Mouse (Mus musculus) colon, adult 2 months (tissue): ENCODE results near the gene Olfr1191-ps1. TPM values are rescaled to one million over a fixed set of nuclear protein-coding genes. Genes with fewer than 3 reads are reported as not detected.

Source experiments
- polyA plus RNA-seq: library from polyadenylated mRNA; depleted of rRNA; stranded (reverse); fragments of >200 nt; gene quantifications from 2 replicates; pipeline ENCODE4 v1.2.3, GENCODE M21; 2012; rRNA removed

Gene Olfr1191-ps1
- polyA plus RNA-seq = not detected in 2 replicates

DNA sequence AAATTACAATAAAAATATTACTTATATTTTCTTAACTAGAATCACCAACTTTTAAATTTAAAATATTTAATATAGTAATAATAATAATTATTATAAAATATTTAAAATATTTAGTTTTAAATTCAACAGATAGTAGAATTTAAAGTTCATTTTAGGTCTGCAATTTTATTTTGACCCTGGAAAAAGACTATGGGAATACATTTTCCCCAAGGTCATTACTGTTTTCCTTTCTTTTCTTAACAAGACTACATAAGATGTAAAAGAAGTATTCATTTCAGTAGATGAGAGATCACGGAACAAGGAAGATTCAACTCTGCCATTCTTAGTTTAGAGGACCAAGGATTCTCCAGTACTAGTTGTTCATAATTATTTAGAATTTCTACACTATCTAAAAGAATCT lies at the start of gene Olfr1191-ps1:
Gene Olfr1191-ps1, plus strand, starts transcription at position 301 of the 400 bp plus-strand sequence.

GRCm38 (mm10) chr2:88648209-88648608 lies 7.9 kb downstream of the Olfr1191-ps1 start, which contains the start of gene Olfr1192-ps1:
TSS of gene Olfr1192-ps1 (plus strand) at chr2:88648509.

DNA sequence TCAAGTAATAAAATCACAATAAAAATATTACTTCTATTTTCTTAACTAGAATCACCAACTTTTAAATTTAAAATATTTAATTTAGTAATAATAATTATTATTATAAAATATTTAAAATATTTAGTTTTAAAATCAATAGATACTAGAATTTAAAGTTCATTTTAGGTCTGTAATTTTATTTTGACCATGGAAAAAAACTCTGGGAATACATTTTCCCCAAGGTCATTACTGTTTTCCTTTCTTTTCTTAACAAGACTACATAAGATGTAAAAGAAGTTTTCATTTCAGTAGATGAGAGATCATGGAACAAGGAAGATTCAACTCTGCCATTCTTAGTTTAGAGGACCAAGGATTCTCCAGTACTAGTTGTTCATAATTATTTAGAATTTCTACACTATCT lies 35.0 kb downstream of the Olfr1191-ps1 start, which contains the start of gene Olfr1193:
Gene Olfr1193, plus strand, starts transcription at position 301 of the 400 bp plus-strand sequence.

GRCm38 (mm10) chr2:88689087-88689486 lies 48.7 kb downstream of the Olfr1191-ps1 start, which contains the start of gene Olfr1195:
TSS of gene Olfr1195 (minus strand) at chr2:88689187.

Other genes starting within 250 kb of the Olfr1191-ps1 start
- not detected in 2 replicates for gene Olfr1179, start 234.1 kb upstream of the Olfr1191-ps1 start, polyA plus RNA-seq
- gene Olfr1180, start 221.4 kb upstream of the Olfr1191-ps1 start, polyA plus RNA-seq = not detected in 2 replicates
- not detected in 2 replicates for gene Olfr1181, start 214.4 kb upstream of the Olfr1191-ps1 start, polyA plus RNA-seq
- gene Gm13757, start 191.4 kb upstream of the Olfr1191-ps1 start, polyA plus RNA-seq = not detected in 2 replicates
- not detected in 2 replicates for gene Olfr1183, start 185.7 kb upstream of the Olfr1191-ps1 start, polyA plus RNA-seq
- gene Olfr1184, start 156.9 kb upstream of the Olfr1191-ps1 start, polyA plus RNA-seq = not detected in 2 replicates
- not detected in 2 replicates for gene Olfr1185-ps1, start 147.2 kb upstream of the Olfr1191-ps1 start, polyA plus RNA-seq
- gene Olfr1186, start 122.0 kb upstream of the Olfr1191-ps1 start, polyA plus RNA-seq = not detected in 2 replicates
- not detected in 2 replicates for gene Olfr1188, start 83.6 kb upstream of the Olfr1191-ps1 start, polyA plus RNA-seq
- not detected in 2 replicates for gene Olfr1189, start 54.1 kb upstream of the Olfr1191-ps1 start, polyA plus RNA-seq
- not detected in 2 replicates for gene Olfr1192-ps1, start 8.0 kb downstream of the Olfr1191-ps1 start, polyA plus RNA-seq
- gene Olfr1193, start 35.1 kb downstream of the Olfr1191-ps1 start, polyA plus RNA-seq = not detected in 2 replicates
- not detected in 2 replicates for gene Olfr1195, start 48.6 kb downstream of the Olfr1191-ps1 start, polyA plus RNA-seq
- not detected in 2 replicates for gene Olfr1196, start 64.1 kb downstream of the Olfr1191-ps1 start, polyA plus RNA-seq
- gene Olfr1197, start 91.8 kb downstream of the Olfr1191-ps1 start, polyA plus RNA-seq = not detected in 2 replicates
- not detected in 2 replicates for gene Olfr1198, start 110.8 kb downstream of the Olfr1191-ps1 start, polyA plus RNA-seq
- not detected in 2 replicates for gene Olfr1199, start 119.9 kb downstream of the Olfr1191-ps1 start, polyA plus RNA-seq
- not detected in 2 replicates for gene Olfr1200, start 129.9 kb downstream of the Olfr1191-ps1 start, polyA plus RNA-seq
- not detected in 2 replicates for gene Olfr1201, start 152.5 kb downstream of the Olfr1191-ps1 start, polyA plus RNA-seq
- not detected in 2 replicates for gene Olfr1202, start 174.0 kb downstream of the Olfr1191-ps1 start, polyA plus RNA-seq
- gene Olfr1205, start 189.2 kb downstream of the Olfr1191-ps1 start, polyA plus RNA-seq = not detected in 2 replicates
- not detected in 2 replicates for gene Olfr1204, start 208.8 kb downstream of the Olfr1191-ps1 start, polyA plus RNA-seq
- not detected in 2 replicates for gene Olfr1206, start 222.7 kb downstream of the Olfr1191-ps1 start, polyA plus RNA-seq